Mouse (Mus musculus) brain, adult 2 months (tissue): ENCODE data around the gene Lzic.

Source experiments
- DNase-seq: peaks from one replicate; pipeline ENCODE4 v3.0.0; 2011; ENCODE audit warnings: low read depth, low spot score

The Lzic gene

GRCm38 (mm10) chr4:149477078-149477477, 8.0 kb upstream of the Lzic start, which contains the start of gene Tmem274:
Tmem274 (plus strand) TSS chr4:149477378.
- DNase-seq: no peak

GRCm38 (mm10) chr4:149484566-149484965, 463 bp upstream of the Lzic start:
- peak; percentile 36 for DNase-seq

- peak; percentile 54 for DNase-seq
Observed at GRCm38 (mm10) chr4:149485825-149486206, 787 bp downstream of the Lzic start.

GRCm38 (mm10) chr4:149487729-149488128, 2.7 kb downstream of the Lzic start:
- DNase-seq: no peak

- no peak for DNase-seq
Observed at GRCm38 (mm10) chr4:149489415-149490240, 4.6 kb downstream of the Lzic start.

- DNase-seq: no peak
Observed at GRCm38 (mm10) chr4:149491151-149491550, 6.1 kb downstream of the Lzic start.

- DNase-seq: peak; percentile 84
Observed at GRCm38 (mm10) chr4:149496612-149497011, 11.6 kb downstream of the Lzic start.

GRCm38 (mm10) chr4:149498901-149499300, 13.9 kb downstream of the Lzic start:
- DNase-seq: no peak

GRCm38 (mm10) chr4:149499790-149500189, 14.8 kb downstream of the Lzic start:
- no peak for DNase-seq

GRCm38 (mm10) chr4:149504363-149504762, 19.3 kb downstream of the Lzic start:
- DNase-seq: no peak

- no peak for DNase-seq
Observed at GRCm38 (mm10) chr4:149504858-149505257, 19.8 kb downstream of the Lzic start.

- DNase-seq: no peak
Observed at GRCm38 (mm10) chr4:149505261-149505967, 20.4 kb downstream of the Lzic start.

- no peak for DNase-seq
Observed at GRCm38 (mm10) chr4:149506904-149507303, 21.9 kb downstream of the Lzic start.

- no peak for DNase-seq
Observed at GRCm38 (mm10) chr4:149511221-149511646, 26.2 kb downstream of the Lzic start.

- no peak for DNase-seq
Observed at GRCm38 (mm10) chr4:149512072-149512471, 27.0 kb downstream of the Lzic start.

GRCm38 (mm10) chr4:149515706-149516105, 30.7 kb downstream of the Lzic start:
- no peak for DNase-seq

GRCm38 (mm10) chr4:149517868-149518340, 32.9 kb downstream of the Lzic start, which contains the start of gene Ctnnbip1:
Ctnnbip1 (plus strand) TSS chr4:149518236.
- peak; percentile 98 for DNase-seq

- no peak for DNase-seq
Observed at GRCm38 (mm10) chr4:149518351-149519220, 33.6 kb downstream of the Lzic start.

GRCm38 (mm10) chr4:149521258-149521657, 36.2 kb downstream of the Lzic start:
- DNase-seq: no peak

- no peak for DNase-seq
Observed at GRCm38 (mm10) chr4:149523961-149524360, 38.9 kb downstream of the Lzic start.

GRCm38 (mm10) chr4:149525170-149525569, 40.1 kb downstream of the Lzic start:
- no peak for DNase-seq

- DNase-seq: no peak
Observed at GRCm38 (mm10) chr4:149525811-149526210, 40.8 kb downstream of the Lzic start.
